Mouse (Mus musculus): ENCODE results near the gene Prkci. TPM values are rescaled to one million over a fixed set of nuclear protein-coding genes. Genes with fewer than 3 reads are reported as not detected.
A peak's percentile ranks its signal among the peaks of the same experiment; 100 is the strongest.

The Prkci gene
- total RNA-seq (2021), result 10 to 100 TPM; 64.8 to 66.3 TPM
- long read RNA-seq, experiment 1, full-length matches to known transcripts, result 35 of 46 reads
- long read RNA-seq, experiment 1, partial matches to known transcripts, result 5 of 46 reads
- long read RNA-seq, experiment 1, other reads (novel, unspliced or antisense), result 6 of 46 reads
- long read RNA-seq, experiment 2, full-length matches to known transcripts, result 43 of 54 reads
- long read RNA-seq, experiment 2, partial matches to known transcripts, result 8 of 54 reads
- long read RNA-seq, experiment 2, other reads (novel, unspliced or antisense), result 3 of 54 reads

DNA sequence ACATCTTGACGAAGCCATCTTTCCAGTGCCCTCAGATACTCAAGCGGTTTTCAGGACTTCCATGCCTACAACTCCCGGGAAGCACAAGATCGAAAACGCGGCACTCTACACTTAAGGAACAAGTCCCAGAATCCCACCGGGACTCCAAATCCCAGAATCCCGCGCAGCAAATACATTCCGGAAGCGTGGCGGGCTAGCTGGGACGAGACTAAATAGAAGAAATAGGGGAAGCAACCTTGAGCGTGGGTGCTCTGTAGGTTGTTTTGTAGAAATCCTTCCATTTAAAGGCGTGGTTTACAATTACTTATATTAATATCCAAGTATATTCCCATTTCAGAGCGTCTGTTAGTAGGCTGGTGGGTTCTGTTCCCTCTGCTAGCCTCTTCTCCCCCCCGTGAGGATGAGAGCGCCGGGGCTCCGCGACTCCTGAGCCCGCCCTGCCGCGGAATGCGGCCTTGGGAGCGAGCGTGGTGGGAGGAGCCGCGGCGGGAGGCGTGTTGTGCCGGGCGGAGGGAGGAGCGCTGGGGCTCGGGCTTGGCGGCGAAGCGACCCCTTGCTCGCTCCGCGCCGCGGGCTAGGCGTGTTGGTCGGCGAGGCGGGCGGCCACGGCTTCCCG, at the start of gene Prkci:
Gene Prkci (plus strand): TSS at position 465 of the 616 bp plus-strand sequence.
- peak; percentile 84 to 93 for DNase-seq (ENCODE audit: low spot score in 2 of 2)

GRCm38 (mm10) chr3:30951652-30952051, 43.9 kb upstream of the Prkci start:
- peak; percentile 44 to 48 for DNase-seq (ENCODE audit: low spot score in 2 of 2)

- DNase-seq (ENCODE audit: low spot score in 2 of 2), result no peak
These were observed 43.1 kb upstream of the Prkci start for GRCm38 (mm10) chr3:30952273-30953070.

GRCm38 (mm10) chr3:30956327-30956726, 39.2 kb upstream of the Prkci start:
- DNase-seq (ENCODE audit: low spot score in 2 of 2), result no peak

GRCm38 (mm10) chr3:30958709-30959108, 36.8 kb upstream of the Prkci start:
- DNase-seq (ENCODE audit: low spot score in 2 of 2), result no peak

- no peak for DNase-seq (ENCODE audit: low spot score in 2 of 2)
These were observed 35.4 kb upstream of the Prkci start for GRCm38 (mm10) chr3:30959868-30960831.

DNA sequence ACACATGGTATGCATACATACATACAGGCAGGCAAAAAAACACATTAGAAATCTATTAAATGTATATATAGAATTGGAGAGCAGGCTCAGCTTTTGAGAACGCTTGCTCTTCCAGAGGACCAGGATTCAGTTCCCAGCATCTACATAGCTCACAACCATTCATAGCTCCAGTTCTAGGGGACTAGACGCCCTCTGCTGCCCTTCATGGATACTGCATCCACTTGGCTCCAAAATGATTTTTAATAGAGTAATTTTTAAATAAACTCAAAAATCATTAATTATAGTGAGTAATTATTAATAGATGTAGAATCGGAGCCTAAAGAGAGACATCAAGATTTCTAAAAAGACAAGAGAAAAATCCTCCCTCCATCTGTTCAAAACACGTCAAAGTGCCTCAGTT, 32.4 kb upstream of the Prkci start:
- no peak for DNase-seq (ENCODE audit: low spot score in 2 of 2)

GRCm38 (mm10) chr3:30964216-30964615, 31.3 kb upstream of the Prkci start:
- no peak for DNase-seq (ENCODE audit: low spot score in 2 of 2)

DNA sequence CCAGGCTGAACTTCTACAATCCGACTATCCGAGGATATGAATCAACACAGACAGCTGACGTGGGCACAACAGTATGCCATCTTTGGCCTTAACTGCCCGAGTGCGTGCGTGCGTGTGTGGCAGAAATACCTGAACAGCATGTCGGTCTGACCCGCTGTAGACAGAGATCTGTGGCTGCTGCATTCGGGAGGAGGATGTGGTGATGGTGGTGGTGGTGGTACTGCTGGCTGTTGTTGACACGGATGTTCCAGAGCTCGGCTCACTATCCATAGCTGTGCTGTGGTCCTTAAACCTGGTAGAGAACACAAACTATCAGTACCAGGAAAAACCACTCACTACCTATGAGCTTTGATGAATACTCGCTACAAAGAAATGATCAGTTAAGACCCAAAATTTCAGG, 29.9 kb upstream of the Prkci start:
- no peak for DNase-seq (ENCODE audit: low spot score in 2 of 2)

- DNase-seq (ENCODE audit: low spot score in 2 of 2), result peak; percentile 30 to 49
These were observed 26.9 kb upstream of the Prkci start for GRCm38 (mm10) chr3:30968531-30969092.

DNA sequence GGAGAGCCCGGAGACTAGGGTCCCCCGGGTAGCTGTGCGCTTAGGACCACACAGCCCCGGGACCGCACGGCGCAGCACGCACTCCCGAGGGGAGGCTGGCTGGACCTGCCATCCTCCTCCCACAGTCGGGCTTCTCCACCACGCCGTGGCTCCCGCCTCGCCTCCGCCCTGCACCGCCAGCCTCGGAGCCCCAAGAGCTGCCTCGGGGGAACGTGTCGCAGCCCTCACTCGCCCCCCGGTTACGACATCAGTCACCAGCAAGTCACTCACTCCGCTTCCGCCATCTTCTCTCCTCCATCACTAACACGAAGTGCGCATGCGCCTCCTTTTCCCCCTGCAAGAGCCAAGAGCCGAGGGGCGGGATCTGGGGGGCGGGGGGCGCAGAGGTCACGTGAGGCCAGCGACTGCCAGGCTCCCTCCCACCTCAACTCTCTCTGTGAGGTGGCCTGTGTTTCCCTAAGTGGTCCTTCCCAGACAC, 26.4 kb upstream of the Prkci start, which contains the start of gene Phc3:
Gene Phc3 (minus strand): TSS at position 312 of the 478 bp plus-strand sequence.
- DNase-seq (ENCODE audit: low spot score in 2 of 2), result peak; percentile 90 to 94

GRCm38 (mm10) chr3:30975102-30975754, 20.3 kb upstream of the Prkci start:
- peak; percentile 46 to 68 for DNase-seq (ENCODE audit: low spot score in 2 of 2)

DNA sequence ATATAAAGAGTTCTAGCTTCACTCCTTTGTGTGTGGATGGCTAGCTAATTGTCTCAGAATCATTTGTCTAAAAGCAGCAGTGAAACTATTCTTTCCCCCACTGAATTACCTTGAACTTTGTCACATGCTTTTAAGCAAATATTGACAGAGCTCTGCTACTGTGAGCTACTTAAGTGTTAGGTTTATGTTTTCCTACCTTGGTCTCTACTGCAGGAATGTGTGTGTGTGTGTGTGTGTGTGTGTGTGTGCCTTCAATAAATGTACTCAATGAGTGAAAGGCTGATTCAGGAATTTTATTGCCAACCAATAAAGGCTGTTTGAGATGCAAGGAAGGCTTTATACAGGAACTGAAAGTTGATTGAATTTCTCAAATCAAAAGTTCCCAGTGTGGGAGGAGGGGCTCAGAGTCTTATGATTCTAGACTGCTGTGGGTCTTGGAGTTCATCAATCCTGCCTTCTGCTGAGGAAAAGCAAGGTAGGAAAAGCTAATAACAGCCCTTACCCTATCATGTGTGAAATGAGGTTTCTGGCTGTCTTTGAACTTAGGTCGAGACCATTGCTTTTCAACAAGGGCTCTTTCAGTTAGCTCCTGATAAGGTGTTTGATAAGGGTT, 18.4 kb upstream of the Prkci start:
- no peak for DNase-seq (ENCODE audit: low spot score in 2 of 2)

DNA sequence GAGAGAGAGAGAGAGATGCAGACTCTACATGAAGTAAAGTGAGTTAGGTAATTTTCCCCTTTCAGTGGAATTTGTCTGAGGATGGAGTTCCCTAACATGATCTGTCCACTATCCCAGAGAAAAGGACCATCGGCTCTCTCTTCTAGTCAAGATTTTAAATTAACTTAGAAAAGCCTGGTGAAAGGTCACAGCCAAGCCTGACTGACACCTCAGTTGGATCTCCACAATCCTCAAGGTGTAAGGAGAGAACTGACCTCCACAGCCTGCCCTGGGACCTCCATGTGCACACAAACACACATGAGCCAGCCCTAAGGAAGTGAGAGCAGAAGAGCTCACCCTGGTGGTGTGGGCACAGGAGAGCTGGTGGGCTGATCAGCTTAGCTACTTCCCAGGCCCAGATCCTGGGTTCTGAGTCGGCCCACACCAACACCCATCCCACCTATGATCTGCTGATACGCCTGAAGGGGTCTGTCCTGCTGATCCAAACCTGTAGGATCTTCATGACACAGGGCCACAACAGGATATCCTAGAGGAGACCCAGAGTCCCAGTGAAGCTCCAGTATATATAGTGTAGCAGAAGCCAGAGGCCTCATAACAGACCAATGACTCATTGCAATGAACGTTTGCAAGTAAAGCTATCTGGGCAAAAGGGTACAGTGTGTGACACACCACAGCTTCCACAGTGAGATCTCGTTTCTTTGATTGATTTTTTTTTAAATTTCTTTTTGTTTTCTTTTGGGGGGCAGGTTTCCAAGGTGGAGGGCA, 13.7 kb upstream of the Prkci start:
- no peak for DNase-seq (ENCODE audit: low spot score in 2 of 2)

- no peak for DNase-seq (ENCODE audit: low spot score in 2 of 2)
These were observed 12.5 kb upstream of the Prkci start for GRCm38 (mm10) chr3:30982924-30983536.

DNA sequence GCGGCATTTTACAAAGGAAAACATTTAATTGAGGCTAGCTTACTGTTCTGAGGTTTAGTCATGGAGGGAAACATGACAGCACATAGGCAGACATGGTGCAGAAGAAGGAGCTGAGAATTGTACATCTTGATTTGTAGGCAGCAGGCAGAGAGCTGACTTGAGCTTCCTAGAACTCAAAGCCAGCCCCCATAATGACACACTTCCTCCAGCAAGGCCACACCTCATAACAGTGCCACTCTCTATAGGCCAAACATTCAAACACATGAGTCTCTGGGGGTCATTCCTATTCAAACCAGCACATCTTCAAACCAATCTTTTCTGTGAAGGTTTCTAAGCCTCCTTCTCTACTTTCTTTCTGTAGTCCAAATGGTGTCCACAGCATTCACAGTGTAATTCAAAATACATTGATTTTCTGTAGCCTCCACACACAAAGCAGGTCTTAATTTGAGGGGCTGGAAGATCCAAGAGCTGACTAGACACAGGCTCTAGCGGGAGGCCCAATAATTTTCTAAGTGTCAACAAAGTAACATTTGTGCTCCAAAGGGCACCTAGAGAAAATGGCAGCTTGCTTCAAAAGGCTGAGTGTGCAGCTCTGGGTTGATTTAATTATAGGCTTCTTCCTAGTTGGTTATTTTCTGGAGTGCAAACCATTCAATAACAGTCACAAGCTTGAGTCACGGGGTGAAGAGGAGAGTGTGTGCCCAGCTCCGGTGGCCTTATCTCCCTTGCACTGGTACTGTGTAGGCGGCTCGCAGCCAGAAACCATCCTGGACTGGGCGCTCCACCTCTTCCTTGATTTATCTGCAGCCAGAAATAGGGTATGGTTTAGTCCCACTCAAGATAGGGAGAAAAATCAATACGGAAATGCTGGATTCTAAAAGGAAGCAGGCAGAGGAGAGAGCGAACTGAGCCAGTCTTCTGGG, 7.9 kb upstream of the Prkci start:
- no peak for DNase-seq (ENCODE audit: low spot score in 2 of 2)

GRCm38 (mm10) chr3:30992161-30992560, 3.4 kb upstream of the Prkci start:
- DNase-seq (ENCODE audit: low spot score in 2 of 2), result no peak

All from left cerebral cortex, adult 18-20 months (tissue).